Mouse (Mus musculus) kidney, adult 2 months (tissue): ENCODE measurements around the gene Wdr48. TPM values are rescaled to one million over a fixed set of nuclear protein-coding genes. Genes with fewer than 3 reads are reported as not detected.

Experiments
- DNase-seq: peaks from one replicate; pipeline ENCODE4 v3.0.0; 2021
- H3K27ac ChIP-seq: fragments of 200-500 bp; 2 replicates; pipeline ENCODE4 v1.5.1; 2012; ENCODE audit warnings: low read depth, low read length, control low read depth, inconsistent platforms; ENCODE audit not compliant: insufficient read depth
- H3K27me3 ChIP-seq: fragments of 200-500 bp; replicated peaks from 2 replicates; pipeline ENCODE4 v1.6.1; 2012; ENCODE audit warnings: mild to moderate bottlenecking, moderate library complexity, low read length, inconsistent platforms; ENCODE audit not compliant: control insufficient read depth, insufficient read depth
- H3K36me3 ChIP-seq: fragments of 200-500 bp; 2 replicates; pipeline ENCODE4 v1.6.1; 2012; ENCODE audit warnings: mild to moderate bottlenecking, moderate library complexity, low read length, inconsistent platforms; ENCODE audit not compliant: control insufficient read depth, insufficient read depth
- H3K4me1 ChIP-seq: fragments of 200-500 bp; 2 replicates; pipeline ENCODE4 v1.6.1; 2011; ENCODE audit warnings: low read length; ENCODE audit not compliant: control insufficient read depth, insufficient read depth
- H3K4me3 ChIP-seq: fragments of 200-500 bp; 2 replicates; pipeline ENCODE4 v1.5.1; 2011; ENCODE audit warnings: mild to moderate bottlenecking, low read depth, low read length, control low read depth; ENCODE audit not compliant: insufficient read depth
- CTCF ChIP-seq: fragments of 200-500 bp; conservative IDR thresholded peaks from 2 replicates; pipeline ENCODE4 v1.5.1; 2011; ENCODE audit warnings: low read depth, mild to moderate bottlenecking, control low read depth, low read length, moderate library complexity, mixed read lengths; ENCODE audit not compliant: insufficient read depth, insufficient read length
- POLR2A ChIP-seq: fragments of 200-500 bp; IDR thresholded peaks from one replicate; pipeline ENCODE4 v1.6.1; 2011; ENCODE audit warnings: low read depth, low read length, control low read depth
- WGBS: fragments of 180-500 bp; shearing (Covaris S2); methylation state at CpG from one replicate; pipeline ENCODE4 v1.1.7; 2018; 5-methylcytosine and 5-hydroxymethylcytosine counted together
- polyA plus RNA-seq: library from polyadenylated mRNA; depleted of rRNA; stranded (reverse); fragments of >200 nt; gene quantifications from 2 replicates; pipeline ENCODE4 v1.2.3, GENCODE M21; 2012; rRNA removed

Gene Wdr48
- polyA plus RNA-seq, 1 experiment = 27.3 TPM

GRCm38 (mm10) chr9:119970763-119971656 is 76.3 kb downstream of the Wdr48 start:
- peak; percentile 78 for DNase-seq
- Histone ChIP-seq H3K36me3 (peaks cover 2% of the 10 kb centered on the region; the same call in 1 of the 2 replicates), H3K4me1 (peaks cover 21% of the 10 kb centered on the region), H3K4me3 (no peak overlapping the region), H3K27me3 (no peaks in the 10 kb centered on the region), H3K27ac (peak overlapping the region; percentile 15; the same call in 1 of the 2 replicates)
- WGBS = 51% methylated on average over 7 of the region's 7 CpGs
- no peak for TF ChIP-seq POLR2A
- TF ChIP-seq CTCF = no peak

GRCm38 (mm10) chr9:119972166-119972565 is 77.5 kb downstream of the Wdr48 start:
- Histone ChIP-seq H3K27me3 (no peaks in the 10 kb centered on the region), H3K36me3 (peaks cover 2% of the 10 kb centered on the region; the same call in 1 of the 2 replicates), H3K27ac (no peak overlapping the region), H3K4me1 (peaks cover 27% of the 10 kb centered on the region), H3K4me3 (no peak overlapping the region)
- TF ChIP-seq POLR2A = no peak
- no peak for DNase-seq
- WGBS = 87% methylated on average over 10 of the region's 10 CpGs

GRCm38 (mm10) chr9:119972582-119972981 is 77.9 kb downstream of the Wdr48 start:
- WGBS = 73% methylated on average over 12 of the region's 12 CpGs
- DNase-seq = peak; percentile 46
- H3K36me3 ChIP-seq = peaks cover 2% of the 10 kb centered on the region; the same call in 1 of the 2 replicates
- H3K4me1 ChIP-seq = peaks cover 31% of the 10 kb centered on the region
- no peak overlapping the region for H3K27ac ChIP-seq
- no peak for TF ChIP-seq CTCF
- no peak for TF ChIP-seq POLR2A
- no peaks in the 10 kb centered on the region for H3K27me3 ChIP-seq
- no peak overlapping the region for H3K4me3 ChIP-seq

- no peak for TF ChIP-seq CTCF
- H3K4me1 ChIP-seq = peaks cover 38% of the 10 kb centered on the region
- no peaks in the 10 kb centered on the region for H3K27me3 ChIP-seq
- peaks cover 2% of the 10 kb centered on the region; the same call in 1 of the 2 replicates for H3K36me3 ChIP-seq
- no peak for DNase-seq
- WGBS = 92% methylated on average over 23 of the region's 23 CpGs
- H3K27ac ChIP-seq = no peak overlapping the region
- no peak overlapping the region for H3K4me3 ChIP-seq
Observed at GRCm38 (mm10) chr9:119973281-119973680, 78.6 kb downstream of the Wdr48 start.

- WGBS = 95% methylated on average over 27 of the region's 27 CpGs
- H3K4me3 ChIP-seq = no peak overlapping the region
- DNase-seq = no peak
- H3K27ac ChIP-seq = no peak overlapping the region
- H3K27me3 ChIP-seq = no peaks in the 10 kb centered on the region
- H3K36me3 ChIP-seq = peaks cover 2% of the 10 kb centered on the region; the same call in 1 of the 2 replicates
- no peak for TF ChIP-seq POLR2A
- peak; percentile 62 for TF ChIP-seq CTCF
- H3K4me1 ChIP-seq = peaks cover 44% of the 10 kb centered on the region
Observed at GRCm38 (mm10) chr9:119973869-119974520, 79.3 kb downstream of the Wdr48 start.

- peaks cover 50% of the 10 kb centered on the region for H3K4me1 ChIP-seq
- peaks cover 2% of the 10 kb centered on the region; the same call in 1 of the 2 replicates for H3K36me3 ChIP-seq
Observed at GRCm38 (mm10) chr9:119974609-119975008, 79.9 kb downstream of the Wdr48 start.

GRCm38 (mm10) chr9:119975286-119975685 is 80.6 kb downstream of the Wdr48 start:
- Histone ChIP-seq H3K4me1 (peaks cover 49% of the 10 kb centered on the region), H3K4me3 (no peak overlapping the region), H3K27ac (peak overlapping the region; percentile 34; the same call in 1 of the 2 replicates), H3K27me3 (no peaks in the 10 kb centered on the region), H3K36me3 (peaks cover 2% of the 10 kb centered on the region; the same call in 1 of the 2 replicates)
- no peak for TF ChIP-seq CTCF
- TF ChIP-seq POLR2A = no peak
- WGBS = 48% methylated on average over 4 of the region's 4 CpGs
- peak; percentile 81 for DNase-seq

More at GRCm38 (mm10) chr9:119974609-119975008, 79.9 kb downstream of the Wdr48 start:
- Histone ChIP-seq H3K4me3 (no peak overlapping the region), H3K27me3 (no peaks in the 10 kb centered on the region), H3K27ac (no peak overlapping the region)
- TF ChIP-seq CTCF = 0 out of 2 replicates have a peak, but pooled peaks have one; percentile 20
- no peak for TF ChIP-seq POLR2A
- DNase-seq = no peak
- WGBS = 87% methylated on average over 5 of the region's 5 CpGs

Other genes starting within 250 kb of the Wdr48 start
- not detected in 2 replicates for gene Scn10a, start 175.6 kb upstream of the Wdr48 start, polyA plus RNA-seq
- 0.01 and 0.03 TPM in 2 replicates for gene Scn11a, start 69.4 kb upstream of the Wdr48 start, polyA plus RNA-seq
- 17.8 and 20.7 TPM in 2 replicates for gene Gorasp1, start 42.7 kb downstream of the Wdr48 start, polyA plus RNA-seq
- gene Ttc21a, start 42.7 kb downstream of the Wdr48 start, polyA plus RNA-seq = 0.06 and 0.07 TPM in 2 replicates
- 14.8 and 24.2 TPM in 2 replicates for gene Csrnp1, start 89.8 kb downstream of the Wdr48 start, polyA plus RNA-seq
- gene Xirp1, start 128.7 kb downstream of the Wdr48 start, polyA plus RNA-seq = 0.18 and 0.94 TPM in 2 replicates
- gene Cx3cr1, start 175.0 kb downstream of the Wdr48 start, polyA plus RNA-seq = 5.5 and 6.1 TPM in 2 replicates
- 0.10 and 0.33 TPM in 2 replicates for gene Ccr8, start 197.2 kb downstream of the Wdr48 start, polyA plus RNA-seq
- 49.6 and 52.0 TPM in 2 replicates for gene Slc25a38, start 215.5 kb downstream of the Wdr48 start, polyA plus RNA-seq
- 1,195 and 1,310 TPM in 2 replicates for gene Rpsa, start 232.8 kb downstream of the Wdr48 start, polyA plus RNA-seq